ENCODE assay signal across 21 mouse cellular contexts in genomic region chr16:24137266-24138033, GRCm38 (mm10).
A peak's percentile ranks its signal among the peaks of the same experiment; 100 is the strongest.
DNase-seq lines count a peak whose midpoint lies in the region; ATAC-seq lines count a peak whose summit lies in the region.
"Had no signal": no experiment of that assay in that cellular context is flagged by ENCODE, and none has a peak within 500 bp of the region (broad histone marks: within the 10 kb centered on the region; RNA-seq: fewer than 3 reads in every experiment).

No protein-coding gene starts in this region.

- WGBS in limb, embryonic 10.5 days: 76% methylated on average over 7 of the region's 7 CpGs

- peak; percentile 37 for DNase-seq in cerebellum, adult 9-11 months
- DNase-seq in cerebellum, postnatal 14 days: no peak
- peak; percentile 27 for DNase-seq in kidney, adult 9 months
- DNase-seq in kidney, postnatal 25 days: no peak
- DNase-seq in limb, embryonic 10.5 days (ENCODE audit: low spot score): no peak
- no peak for DNase-seq in spleen, postnatal 36 days (ENCODE audit: low spot score in 2 of 2)
- DNase-seq: adrenal gland, adult 2 months; gastrocnemius, postnatal 10 days; liver, postnatal 0 days; thymus, adult 2 months; thymus, postnatal 4 days had no signal

- H3K4me1 ChIP-seq in limb, embryonic 10.5 days: peaks cover 43% of the 10 kb centered on the region
- H3K4me1 ChIP-seq: hindbrain, embryonic 13.5 days; midbrain, embryonic 13.5 days had no signal

- H3K4me3 ChIP-seq in limb, embryonic 10.5 days: no peak overlapping the region
- H3K4me3 ChIP-seq: forebrain, embryonic 15.5 days; hindbrain, embryonic 13.5 days; left cerebral cortex, adult 2 months; midbrain, embryonic 13.5 days had no signal

- 0 out of 2 replicates have a peak overlapping the region, but pooled peaks have one; percentile 30 for H3K27ac ChIP-seq in limb, embryonic 10.5 days
- H3K27ac ChIP-seq: forebrain, embryonic 15.5 days; hindbrain, embryonic 13.5 days; left cerebral cortex, adult 2 months; midbrain, embryonic 13.5 days; stomach, postnatal 0 days had no signal

- ATAC-seq in CD4-positive, CD25-positive, alpha-beta regulatory T cell, adult 4 months: no peak
- ATAC-seq: forebrain, embryonic 15.5 days; inflammation-experienced regulatory T-cells, adult 6 months; liver, postnatal 0 days; lung, postnatal 0 days; midbrain, embryonic 13.5 days; Patski had no signal

- H3K27me3 ChIP-seq in limb, embryonic 10.5 days (ENCODE audit: low read depth, poor library complexity, severe bottlenecking): peaks cover 3% of the 10 kb centered on the region; the same call in 1 of the 2 replicates
- H3K27me3 ChIP-seq: forebrain, embryonic 15.5 days; hindbrain, embryonic 13.5 days; midbrain, embryonic 13.5 days; Patski had no signal

- no peaks in the 10 kb centered on the region for H3K36me3 ChIP-seq in limb, embryonic 10.5 days
- H3K36me3 ChIP-seq: forebrain, embryonic 15.5 days; G1E; hindbrain, embryonic 13.5 days; midbrain, embryonic 13.5 days had no signal

- no peaks in the 10 kb centered on the region for H3K9me3 ChIP-seq in limb, embryonic 10.5 days (replicated peaks)
- H3K9me3 ChIP-seq: forebrain, embryonic 15.5 days; hindbrain, embryonic 13.5 days; midbrain, embryonic 13.5 days had no signal

Comparison
In these comparisons a context has a peak if more than half of its experiments do, and no peak if none do; other contexts are left out.
1. DNase-seq: peak in cerebellum, adult 9-11 months (single experiment) and kidney, adult 9 months (single experiment); none in cerebellum, postnatal 14 days (0 of 2), kidney, postnatal 25 days (0 of 2), limb, embryonic 10.5 days (single experiment) and spleen, postnatal 36 days (0 of 2).